Mouse (Mus musculus): Measurements from ENCODE around the gene Adam4.
"Not testable (repeated sequence)": the region's sequence is repeated elsewhere in the genome, so short reads cannot be mapped to it uniquely, and the experiment has no call there.

Adam4 gene

DNA sequence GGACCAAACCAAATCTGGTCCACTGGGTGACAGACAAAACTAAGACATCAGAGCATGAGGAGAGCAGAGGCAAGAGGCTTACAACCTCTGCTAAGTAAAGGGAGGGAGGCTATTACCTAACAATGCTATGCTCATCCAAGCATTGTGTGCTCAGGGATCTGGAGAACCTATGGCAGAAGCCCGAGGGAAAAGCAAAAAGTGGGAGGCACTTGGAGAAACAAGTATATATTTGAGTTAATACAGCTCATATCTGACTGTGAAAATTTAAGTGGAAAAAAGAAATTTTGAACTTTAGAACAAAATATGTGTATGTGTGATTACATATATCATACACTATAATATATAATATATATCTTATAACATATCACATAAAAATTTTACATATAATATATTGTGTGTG is at the start of gene Adam4:
TSS of gene Adam4 (minus strand) at position 101 of the 400 bp plus-strand sequence.
- in situ Hi-C loops (cut with MboI; ENCODE audit: low sequenced_read_pairs), result no loop called here

DNA sequence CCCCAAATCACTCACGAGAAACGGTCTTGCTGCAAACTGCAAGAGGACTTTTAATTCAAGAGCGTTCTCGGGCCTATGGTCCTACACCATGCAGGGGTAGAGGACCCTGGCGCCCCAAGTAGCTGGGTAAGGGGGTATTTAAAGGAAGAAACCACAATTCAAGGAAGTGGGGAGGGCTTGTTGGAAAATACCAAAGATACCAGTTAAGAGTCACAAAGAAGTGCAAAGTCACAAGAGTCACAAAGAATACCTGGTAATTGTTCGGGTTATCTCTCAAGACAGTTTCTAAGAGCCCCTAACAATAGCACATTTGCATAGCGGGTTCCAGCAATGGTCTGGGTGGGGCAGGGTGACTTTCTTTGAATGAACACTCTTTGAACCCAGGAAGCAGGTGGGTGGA is 37.3 kb upstream of the Adam4 start:
- in situ Hi-C loops (cut with MboI; ENCODE audit: low sequenced_read_pairs), result not testable (repeated sequence)

DNA sequence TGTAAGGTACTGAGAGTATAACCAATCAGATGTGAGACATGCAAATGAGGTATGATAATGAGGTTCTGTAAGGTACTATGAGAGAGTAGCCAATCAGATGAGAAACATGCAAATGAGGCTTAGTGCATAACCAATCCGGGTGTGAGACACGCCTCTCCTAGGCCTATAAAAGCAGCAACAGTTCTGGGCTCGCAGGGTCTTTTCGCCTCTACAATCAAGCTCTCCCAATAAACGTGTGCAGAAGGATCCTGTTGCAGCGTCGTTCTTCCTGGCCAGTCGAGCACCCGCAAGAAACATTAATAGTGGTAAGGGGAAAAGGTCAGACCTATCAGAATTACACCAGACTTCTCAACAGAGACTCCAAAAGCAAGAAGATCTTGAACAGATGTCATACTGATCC is 17.2 kb upstream of the Adam4 start:
- in situ Hi-C loops (cut with MboI; ENCODE audit: low sequenced_read_pairs), result not testable (repeated sequence)

DNA sequence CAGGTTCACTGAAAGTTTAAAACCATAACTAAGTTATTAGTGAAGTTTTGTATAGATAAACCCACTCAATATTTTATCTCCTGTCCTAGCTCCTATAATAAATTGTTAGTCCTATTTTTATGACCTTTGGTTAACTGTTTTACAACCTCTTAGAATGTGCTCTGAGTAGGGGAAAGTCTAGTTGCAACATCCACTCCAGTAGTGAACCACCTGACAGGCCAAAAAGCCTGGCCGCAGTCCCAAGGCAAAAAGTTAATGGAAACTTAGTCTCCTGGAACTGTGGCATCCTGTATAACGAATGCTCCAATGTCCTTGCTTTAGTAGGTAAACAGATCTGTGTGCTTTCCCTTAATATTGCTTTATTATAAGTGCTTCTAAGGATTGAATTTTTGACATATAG is 13.0 kb upstream of the Adam4 start:
- in situ Hi-C loops (cut with MboI; ENCODE audit: low sequenced_read_pairs), result not testable (repeated sequence)

DNA sequence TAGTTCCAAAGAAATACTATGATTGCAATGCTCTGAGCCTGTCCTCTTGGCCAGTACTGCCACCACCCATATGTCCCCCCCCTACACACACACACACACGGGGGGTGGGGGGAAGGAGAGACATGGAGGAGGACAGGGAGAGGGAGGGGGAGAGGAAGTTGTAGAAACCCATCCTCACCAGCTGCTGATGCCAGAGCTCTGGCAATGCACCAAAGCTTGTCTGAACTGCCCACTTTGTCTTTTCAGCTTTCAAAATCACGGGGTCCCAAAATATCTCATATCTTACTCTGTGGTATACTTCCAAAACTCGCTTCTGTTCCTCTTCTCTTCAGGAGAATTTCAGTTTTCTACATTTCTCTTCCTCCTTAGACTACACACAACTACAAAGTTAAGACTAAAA is 8.5 kb downstream of the Adam4 start:
- in situ Hi-C loops (cut with MboI; ENCODE audit: low sequenced_read_pairs), result no loop called here

DNA sequence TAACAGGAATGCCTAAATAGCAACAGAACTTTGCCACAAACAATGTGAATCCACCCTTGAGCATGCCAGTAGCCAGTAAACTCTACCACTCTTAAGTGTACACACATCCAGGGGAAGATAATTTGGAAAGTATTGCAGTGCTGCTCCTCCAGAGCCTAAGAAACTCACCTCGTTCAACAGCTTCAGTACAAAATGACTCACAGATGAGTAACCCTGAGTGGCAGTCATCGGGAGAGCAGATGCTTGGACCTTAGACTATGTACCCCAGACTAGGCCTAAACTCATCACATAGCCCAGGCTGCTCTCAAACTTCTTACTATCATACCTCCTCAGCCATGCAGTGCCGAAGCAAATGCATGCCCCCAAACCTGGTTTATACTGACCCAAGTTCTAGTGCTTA is 12.8 kb downstream of the Adam4 start:
- in situ Hi-C loops (cut with MboI; ENCODE audit: low sequenced_read_pairs), result loop anchor here (10.0 kb wide), 2 partner anchors 204 to 424 kb away; no protein-coding TSS in a partner anchor

DNA sequence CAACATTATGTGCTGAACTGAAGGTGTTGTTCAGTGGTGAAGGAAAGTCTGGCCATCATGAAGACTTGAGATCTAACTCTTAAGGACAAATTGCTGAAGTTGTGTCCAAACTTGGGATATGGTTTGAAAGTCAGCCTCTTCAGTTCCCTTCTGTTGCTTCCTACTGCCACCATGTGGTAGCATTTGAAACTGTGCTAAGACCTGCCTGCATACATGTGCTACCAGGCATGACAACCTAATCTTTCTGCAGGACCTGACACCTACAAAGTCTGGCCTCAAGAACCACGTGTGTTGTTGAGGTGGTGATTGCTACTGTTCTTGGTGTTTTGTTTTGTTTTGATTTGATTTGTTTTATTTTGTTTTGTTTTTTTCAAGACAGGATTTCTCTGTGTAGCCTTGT is 19.6 kb downstream of the Adam4 start:
- in situ Hi-C loops (cut with MboI; ENCODE audit: low sequenced_read_pairs), result loop anchor here (10.0 kb wide), 2 partner anchors 197 to 417 kb away; no protein-coding TSS in a partner anchor

DNA sequence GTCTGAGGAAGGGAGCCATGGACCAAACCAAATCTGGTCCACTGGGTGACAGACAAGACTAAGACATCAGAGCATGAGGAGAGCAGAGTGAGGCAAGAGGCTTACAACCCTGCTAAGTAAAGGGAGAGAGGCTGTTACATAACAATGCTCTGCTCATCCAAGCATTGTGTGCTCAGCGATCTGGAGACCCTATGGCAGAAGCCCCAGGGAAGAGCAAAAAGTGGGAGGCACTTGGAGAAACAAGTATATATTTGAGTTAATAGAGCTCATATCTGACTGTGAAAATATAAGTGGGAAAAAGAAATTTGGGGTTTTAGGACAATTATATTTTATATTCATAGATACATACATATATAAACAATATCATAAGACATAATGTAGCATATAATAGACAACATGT is 42.4 kb downstream of the Adam4 start, which contains the start of gene Gm4787:
TSS of gene Gm4787 (minus strand) at position 101 of the 400 bp plus-strand sequence.
- in situ Hi-C loops (cut with MboI; ENCODE audit: low sequenced_read_pairs), result not testable (repeated sequence)

Data from CH12F3 (cell line).